In the genomic region with DNA sequence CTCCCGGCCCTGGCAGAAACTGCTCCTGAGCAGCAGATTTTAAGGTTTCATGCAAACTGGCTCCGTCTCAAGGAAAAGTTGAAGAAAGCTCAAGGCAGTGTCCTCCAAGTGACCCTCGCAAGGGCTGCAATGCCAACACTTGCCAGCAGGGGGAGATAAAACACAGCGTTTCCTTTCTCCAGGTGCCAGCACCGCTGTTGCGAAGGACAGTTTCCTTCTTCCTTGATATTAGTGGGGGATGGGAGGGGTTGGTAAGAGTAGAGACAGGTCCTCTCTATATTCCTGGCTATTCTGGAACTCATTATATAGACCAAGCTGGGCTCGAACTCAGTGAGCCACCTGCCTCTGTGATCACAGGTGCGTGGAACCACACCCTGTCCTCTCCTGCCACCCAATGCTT, we compare ENCODE assay signal across 9 mouse cellular contexts. TPM values are rescaled to one million over a fixed set of nuclear protein-coding genes. Genes with fewer than 3 reads are reported as not detected.
DNase-seq lines count a peak whose midpoint lies in the region; ATAC-seq and TF ChIP-seq lines count a peak whose summit lies in the region.
"Had no signal": no experiment of that assay in that cellular context is flagged by ENCODE, and none has a peak within 500 bp of the region (broad histone marks: within the 10 kb centered on the region; RNA-seq: fewer than 3 reads in every experiment).

No protein-coding gene starts in this region.

- 0 out of 2 replicates have a peak, but pooled peaks have one; percentile 9 for ATAC-seq in liver, embryonic 14.5 days (ENCODE audit: insufficient read depth)

- H3K4me1 ChIP-seq in liver, embryonic 14.5 days (replicated peaks; ENCODE audit: control insufficient read depth in 2 of 2, insufficient read depth in 2 of 2, low read length in 1 of 2), result peaks cover 0 to 5% of the 10 kb centered on the region in 2 experiments; a peak in 2 of 4 replicates

- no peak overlapping the region for H3K4me2 ChIP-seq in liver, embryonic 14.5 days (ENCODE audit: low read depth)

- 17% methylated on average over 8 of the region's 8 CpGs for WGBS in liver, embryonic 14.5 days (ENCODE audit: insufficient replicate concordance)

- no peak overlapping the region for H3K9ac ChIP-seq in liver, embryonic 14.5 days (replicated peaks)

- no peaks in the 10 kb centered on the region for H3K9me3 ChIP-seq in liver, embryonic 14.5 days (ENCODE audit: control insufficient read depth, low read length)

- H3K4me3 ChIP-seq in gastrocnemius, adult 2 months, result no peak overlapping the region
- H3K4me3 ChIP-seq in liver, embryonic 14.5 days (ENCODE audit: insufficient read depth in 1 of 2, low read depth in 2 of 2, low read length in 2 of 2), result no peak overlapping the region

- peak; percentile 98 for TF ChIP-seq CTCF in gastrocnemius, adult 2 months (IDR thresholded peaks at IDR 0.05)
- peak; percentile 99 for TF ChIP-seq CTCF in liver, embryonic 14.5 days (IDR thresholded peaks at IDR 0.05; ENCODE audit: low read depth)

- no peaks in the 10 kb centered on the region for H3K36me3 ChIP-seq in liver, embryonic 14.5 days (replicated peaks; ENCODE audit: control insufficient read depth, insufficient read depth, low read depth)

- H3K27me3 ChIP-seq in liver, embryonic 14.5 days (ENCODE audit: control insufficient read depth, insufficient read depth, low read length), result no peaks in the 10 kb centered on the region

- intact Hi-C loops in gastrocnemius, adult 2 months (cut with DNase I), result loop anchor here (1.0 kb wide), 1 partner anchor 24 kb away; no protein-coding TSS in a partner anchor

- peak overlapping the region; percentile 56 for H3K27ac ChIP-seq in gastrocnemius, adult 2 months
- no peak overlapping the region for H3K27ac ChIP-seq in liver, embryonic 14.5 days

- no peak for TF ChIP-seq EP300 in liver, embryonic 14.5 days (IDR thresholded peaks at IDR 0.05; ENCODE audit: low read depth)

- DNase-seq in A20 (ENCODE audit: low read depth, low spot score) (peak; percentile 64), R1 (ENCODE audit: low read depth, low spot score) (peak; percentile 83)
- peak; percentile 88 to 90 for DNase-seq in cerebellum, postnatal 25 days
- peak; percentile 88 for DNase-seq in gastrocnemius, adult 2 months
- peak; percentile 86 to 94 for DNase-seq in kidney, adult 8-10 months
- DNase-seq in liver, embryonic 14.5 days (ENCODE audit: low read depth in 3 of 3, low spot score in 3 of 3), result peak in 2 of 3 experiments; percentile 45 to 53
- DNase-seq in ovary, postnatal 36 days (ENCODE audit: low spot score), result peak; percentile 81
- peak; percentile 75 for DNase-seq in thymus, postnatal 14 days

RNA-seq across cellular contexts. Expression of gene Adap1, which starts 6.3 kb away (rescaled TPM):
- total RNA-seq in gastrocnemius, adult 2 months (2021), result 1 to 10 TPM in 1 of 2 experiments, under 1 TPM in 1; 0.89 to 1.0 TPM
- polyA plus RNA-seq in liver, embryonic 14.5 days (2012; rRNA removed), result 3.0 and 3.1 TPM in 2 replicates
- polyA plus RNA-seq in liver, embryonic 14.5 days (2014; fragmentation: Nextera tagmentation; extraction: Ambion mirVana), result 2.2 and 2.7 TPM in 2 replicates

RNA-seq across cellular contexts. Expression of gene Cox19, which starts 19.5 kb away (rescaled TPM):
- 10 to 100 TPM; 48.7 to 69.6 TPM for total RNA-seq in gastrocnemius, adult 2 months (2021)
- 22.6 and 23.3 TPM in 2 replicates for polyA plus RNA-seq in liver, embryonic 14.5 days (2012; rRNA removed)
- polyA plus RNA-seq in liver, embryonic 14.5 days (2014; fragmentation: Nextera tagmentation; extraction: Ambion mirVana), result 61.4 and 62.3 TPM in 2 replicates

RNA-seq across cellular contexts. Expression of gene Cyp2w1, which starts 20.7 kb away (rescaled TPM):
- total RNA-seq in gastrocnemius, adult 2 months (2021), result not detected
- polyA plus RNA-seq in liver, embryonic 14.5 days (2012; rRNA removed), result 0.03 and 0.05 TPM in 2 replicates
- polyA plus RNA-seq in liver, embryonic 14.5 days (2014; fragmentation: Nextera tagmentation; extraction: Ambion mirVana), result not detected in 2 replicates
- polyA plus RNA-seq: frontal cortex, adult 2 months had no signal

RNA-seq across cellular contexts. Expression of gene Gpr146, which starts 45.8 kb away (rescaled TPM):
- 10 to 100 TPM; 26.5 to 41.2 TPM for total RNA-seq in gastrocnemius, adult 2 months (2021)
- polyA plus RNA-seq in liver, embryonic 14.5 days (2012; rRNA removed), result 14.6 and 14.7 TPM in 2 replicates
- 18.4 and 20.1 TPM in 2 replicates for polyA plus RNA-seq in liver, embryonic 14.5 days (2014; fragmentation: Nextera tagmentation; extraction: Ambion mirVana)
